Mouse (Mus musculus) urinary bladder, postnatal 10 days (tissue): ENCODE results near the gene Trp53i13.

Experiments
- DNase-seq: peaks from one replicate; pipeline ENCODE4 v3.0.0; 2022; ENCODE audit warnings: low spot score

Trp53i13 gene

GRCm38 (mm10) chr11:77492311-77492871, 23.4 kb downstream of the Trp53i13 start:
- no peak for DNase-seq

GRCm38 (mm10) chr11:77491502-77492291, 24.1 kb downstream of the Trp53i13 start:
- no peak for DNase-seq

- DNase-seq = peak; percentile 84
Measured at GRCm38 (mm10) chr11:77491123-77491501, 24.7 kb downstream of the Trp53i13 start.

DNA sequence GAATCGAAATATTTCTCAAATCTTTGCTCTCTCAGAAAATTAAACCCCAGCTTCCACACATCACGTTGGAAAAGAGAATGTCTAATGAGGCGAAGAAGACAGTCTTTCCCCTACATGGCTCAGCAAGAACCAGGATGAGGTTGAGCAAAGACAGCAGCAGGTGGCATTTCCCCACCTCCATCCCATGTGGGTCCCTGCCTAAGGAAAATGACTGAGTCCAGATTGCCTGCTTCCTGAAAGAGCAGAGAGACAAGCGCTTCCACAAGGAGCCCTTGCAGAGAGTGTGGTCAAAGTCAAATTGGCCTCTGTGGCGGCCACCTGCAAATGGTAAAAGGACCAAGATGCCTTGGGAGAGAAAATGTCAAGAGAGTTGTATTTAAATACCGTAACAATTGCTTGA, 25.3 kb downstream of the Trp53i13 start:
- DNase-seq = no peak

- no peak for DNase-seq
Measured at GRCm38 (mm10) chr11:77489591-77490235, 26.1 kb downstream of the Trp53i13 start, which contains the start of gene Ankrd13b. Gene Ankrd13b, minus strand, starts transcription at chr11:77489678.

DNA sequence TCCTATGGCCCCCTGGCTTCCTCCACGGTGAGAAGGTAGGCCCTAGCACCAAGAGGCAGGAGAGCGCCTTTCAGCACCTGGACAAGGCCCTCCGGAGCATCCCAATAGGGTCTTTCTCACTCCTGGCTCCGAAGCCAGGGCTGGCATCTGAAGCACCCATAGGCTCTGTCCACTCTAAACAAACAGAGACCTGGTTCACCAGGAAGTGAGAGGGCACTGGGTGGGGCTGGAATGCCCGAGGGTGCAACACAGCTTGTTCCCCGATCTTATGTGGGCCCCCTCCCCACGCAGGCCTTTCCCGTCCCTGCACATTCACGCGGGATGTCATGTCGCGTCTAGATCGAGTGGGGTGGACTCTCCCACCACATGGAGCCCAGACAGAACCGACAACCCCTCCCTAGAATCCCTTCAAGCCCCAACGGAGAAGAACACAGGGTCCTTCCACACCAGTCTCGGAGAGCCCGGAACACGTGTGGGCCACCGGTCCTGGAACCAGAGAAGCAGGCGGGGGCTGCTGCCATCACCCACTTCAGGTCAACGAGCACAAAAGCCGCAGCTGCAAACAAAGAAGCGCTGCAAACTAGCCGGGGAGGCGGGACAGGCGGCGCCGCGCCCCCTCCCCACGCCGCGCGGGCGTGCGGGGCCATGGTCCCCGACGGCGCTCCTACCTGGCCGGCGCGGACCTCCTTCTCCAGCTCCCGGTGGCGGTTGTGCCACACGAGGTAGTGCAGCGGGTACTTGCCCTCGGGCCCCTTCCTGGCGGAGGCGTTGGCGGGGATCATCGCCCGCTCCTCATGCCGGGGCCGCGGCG, 26.8 kb downstream of the Trp53i13 start:
- no peak for DNase-seq

GRCm38 (mm10) chr11:77486798-77487197, 29.0 kb downstream of the Trp53i13 start:
- DNase-seq = no peak

DNA sequence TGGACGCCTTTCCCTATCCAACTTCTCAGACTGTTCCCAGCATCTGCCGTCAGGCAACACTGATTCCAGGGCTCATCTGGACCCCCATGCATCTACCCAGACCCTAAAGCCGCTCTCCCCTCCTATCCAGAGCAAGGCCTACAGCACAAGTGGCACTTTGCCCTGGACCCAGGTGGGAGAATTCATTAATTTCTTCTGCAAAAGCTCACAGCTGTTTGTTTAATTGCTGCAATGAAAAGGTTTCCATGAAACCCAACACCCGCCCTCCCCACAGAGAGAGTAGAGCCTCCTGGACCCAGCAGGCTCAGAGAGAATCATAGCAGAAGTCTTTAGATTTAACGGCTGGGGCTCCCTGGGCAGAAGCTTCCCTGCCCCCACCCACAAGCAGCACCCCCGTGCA, 30.6 kb downstream of the Trp53i13 start:
- DNase-seq = no peak

GRCm38 (mm10) chr11:77483510-77484255, 32.1 kb downstream of the Trp53i13 start:
- DNase-seq = no peak

DNA sequence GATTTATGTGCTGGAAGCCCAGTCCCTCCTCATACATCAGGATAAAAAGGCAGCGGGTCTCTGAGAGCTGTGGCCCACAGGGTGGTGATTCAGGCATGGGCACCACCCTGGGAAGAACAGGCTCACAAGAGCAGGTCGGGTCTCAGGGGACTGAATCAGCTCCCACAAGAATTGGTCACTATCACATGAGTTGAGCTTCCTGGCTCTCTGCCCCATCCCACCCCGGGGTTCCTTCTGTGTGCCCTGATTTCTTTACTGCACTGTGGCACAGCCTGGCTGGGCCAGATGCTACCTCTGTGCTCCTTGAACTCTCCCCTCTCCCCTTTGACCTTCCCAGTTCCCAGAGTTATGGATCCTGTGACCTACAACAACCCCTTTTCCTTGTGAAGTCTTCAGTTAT, 32.7 kb downstream of the Trp53i13 start:
- no peak for DNase-seq

- DNase-seq = no peak
Measured at GRCm38 (mm10) chr11:77476895-77477294, 38.9 kb downstream of the Trp53i13 start.

DNA sequence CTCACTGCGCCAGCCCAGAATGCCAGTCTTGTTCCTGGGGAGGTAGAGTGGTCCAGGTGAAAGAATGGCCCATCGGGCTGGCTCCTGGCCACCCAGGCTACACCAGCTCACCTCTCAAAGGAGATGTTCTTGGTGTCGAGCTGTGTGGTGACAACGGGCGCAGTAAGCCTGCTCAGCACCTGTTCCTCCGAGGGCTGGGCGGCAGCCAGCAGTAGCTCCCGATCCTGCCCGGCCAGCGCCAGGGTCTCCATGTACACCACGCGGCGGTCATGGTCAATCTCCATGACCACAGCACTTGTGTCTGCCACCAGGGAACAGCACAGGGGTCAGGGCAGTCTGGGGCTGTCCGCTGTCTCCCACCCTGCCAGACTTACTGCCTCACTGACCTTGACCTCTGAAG, 39.6 kb downstream of the Trp53i13 start:
- no peak for DNase-seq

DNA sequence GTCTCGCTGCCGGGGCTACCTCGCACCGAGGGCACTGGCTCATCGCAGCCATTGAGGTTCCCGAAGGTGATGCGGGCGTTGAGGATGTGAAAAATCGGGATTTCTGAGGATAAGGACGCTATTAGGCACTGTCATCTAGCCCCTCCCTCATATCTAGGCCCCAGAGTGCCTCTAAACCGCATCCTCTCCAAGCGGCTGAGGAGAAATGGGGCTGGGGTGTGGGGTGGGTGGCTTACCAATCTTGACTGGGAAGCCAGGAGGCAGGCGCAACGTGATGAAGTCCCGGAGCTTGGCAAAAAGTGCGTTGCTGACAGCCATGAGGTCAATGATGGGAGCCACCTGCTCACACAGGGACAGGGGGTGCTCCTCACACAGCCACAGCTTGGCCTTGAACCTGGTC, 43.0 kb downstream of the Trp53i13 start:
- no peak for DNase-seq

- no peak for DNase-seq
Measured at GRCm38 (mm10) chr11:77471407-77471806, 44.4 kb downstream of the Trp53i13 start.

GRCm38 (mm10) chr11:77468397-77468796, 47.4 kb downstream of the Trp53i13 start:
- DNase-seq = no peak

DNA sequence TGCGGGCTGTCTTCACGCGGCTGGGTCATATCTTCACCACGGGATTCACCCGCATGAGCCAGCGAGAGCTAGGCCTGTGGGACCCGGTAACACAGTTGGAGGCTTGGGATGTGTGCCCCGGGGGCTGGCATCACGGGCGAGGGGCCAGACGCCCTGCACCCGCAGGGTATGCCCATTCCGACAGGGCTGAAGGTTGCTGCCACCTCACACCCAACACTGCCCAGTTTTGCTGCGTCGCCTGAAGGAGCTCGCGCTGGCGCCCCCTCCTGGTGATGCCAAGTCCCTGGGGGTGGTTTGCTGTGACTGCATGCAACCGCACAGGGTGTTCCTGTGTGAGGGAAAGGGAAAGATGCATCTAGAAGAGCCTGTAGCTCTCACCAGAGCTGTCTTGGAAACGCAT, 48.0 kb downstream of the Trp53i13 start:
- no peak for DNase-seq

- DNase-seq = no peak
Measured at GRCm38 (mm10) chr11:77467157-77467556, 48.6 kb downstream of the Trp53i13 start.

DNA sequence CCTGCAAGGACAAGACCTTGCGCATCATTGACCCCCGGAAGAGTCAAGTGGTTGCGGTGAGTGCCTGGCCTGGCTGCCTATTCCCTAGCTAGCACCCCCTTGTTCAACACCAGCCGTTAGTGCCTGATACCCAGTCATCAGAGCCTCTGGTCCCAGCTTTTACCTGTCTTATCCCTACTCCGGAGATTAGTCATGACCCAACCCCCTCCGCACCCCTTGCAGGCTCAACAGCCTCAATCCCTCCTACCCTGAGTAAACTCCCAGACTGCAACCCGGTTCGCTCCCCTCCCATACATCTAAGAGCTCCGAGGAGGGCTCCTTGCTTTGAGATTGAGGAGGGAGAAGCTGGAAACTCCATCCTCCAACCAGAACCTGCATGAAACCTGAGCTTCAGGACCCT, 49.2 kb downstream of the Trp53i13 start:
- DNase-seq = no peak

DNA sequence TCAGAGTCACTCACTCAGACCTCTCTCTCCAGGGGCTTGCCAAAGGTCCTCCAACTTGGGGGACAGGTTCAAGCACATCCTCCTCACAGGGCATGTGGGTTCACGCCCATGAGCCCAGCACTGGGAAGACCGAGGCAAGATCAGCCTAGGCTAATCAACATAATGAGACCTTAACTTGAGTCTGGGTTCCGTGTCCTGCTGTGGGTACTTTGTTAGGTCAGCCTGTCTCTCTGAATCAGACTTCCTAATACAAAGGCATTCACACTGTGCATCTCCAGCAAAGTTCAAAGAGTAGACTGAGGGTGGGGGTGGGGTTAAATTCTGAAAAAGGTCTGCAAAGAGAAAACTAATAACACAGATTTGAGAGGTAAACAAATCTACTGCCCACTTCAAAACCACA, 50.7 kb downstream of the Trp53i13 start:
- DNase-seq = no peak

- no peak for DNase-seq
Measured at GRCm38 (mm10) chr11:77464684-77465083, 51.1 kb downstream of the Trp53i13 start.

- DNase-seq = no peak
Measured at GRCm38 (mm10) chr11:77463786-77464185, 52.0 kb downstream of the Trp53i13 start.

DNA sequence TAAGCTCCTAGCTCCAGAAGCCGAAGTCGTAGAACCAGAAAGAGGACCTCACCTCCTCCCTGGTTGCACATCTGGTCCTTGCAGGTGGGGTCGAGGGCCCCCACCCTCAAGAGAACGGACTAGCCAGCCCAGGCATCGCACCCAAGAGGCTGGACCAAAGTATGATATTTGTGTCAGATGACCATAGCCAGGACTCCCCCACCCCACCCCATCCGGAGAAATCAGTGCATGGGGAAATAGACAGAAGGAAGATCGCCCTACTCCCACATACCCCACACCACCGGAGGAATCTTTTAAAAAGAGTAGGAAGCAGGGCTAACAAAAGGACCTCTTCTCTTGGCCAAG, 52.7 kb downstream of the Trp53i13 start:
- DNase-seq = no peak
